Mouse (Mus musculus) spleen, postnatal 36 days (tissue): Measurements from ENCODE around the gene Cpne9.
A peak's percentile ranks its signal among the peaks of the same experiment; 100 is the strongest.

Experiments used
- DNase-seq, 2 experiments: peaks; one replicate each; pipeline ENCODE4 v3.0.0; 2022; ENCODE audit warnings: low spot score in 2 of 2, mixed read lengths in 1 of 2

The Cpne9 gene

DNA sequence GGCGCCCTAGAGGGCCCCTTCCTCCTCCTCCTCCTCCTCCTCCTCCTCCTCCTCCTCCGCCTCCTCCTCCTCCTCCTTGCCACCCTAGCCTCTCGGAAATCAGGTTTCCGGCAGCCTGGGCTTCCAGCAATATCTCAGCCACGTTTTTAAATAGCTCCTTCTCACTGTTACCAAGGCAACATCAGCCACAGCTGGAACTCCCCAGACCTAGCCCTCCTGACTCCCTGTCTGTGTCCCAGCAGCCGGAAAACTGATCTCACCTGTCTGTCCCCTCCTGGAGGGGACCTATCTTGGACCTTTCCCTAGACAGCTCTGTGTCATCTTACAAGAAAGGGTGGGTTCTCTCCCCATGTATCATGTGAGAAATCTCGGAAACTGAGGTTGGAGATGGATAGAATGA, 60.2 kb downstream of the Cpne9 start:
- DNase-seq: no peak

DNA sequence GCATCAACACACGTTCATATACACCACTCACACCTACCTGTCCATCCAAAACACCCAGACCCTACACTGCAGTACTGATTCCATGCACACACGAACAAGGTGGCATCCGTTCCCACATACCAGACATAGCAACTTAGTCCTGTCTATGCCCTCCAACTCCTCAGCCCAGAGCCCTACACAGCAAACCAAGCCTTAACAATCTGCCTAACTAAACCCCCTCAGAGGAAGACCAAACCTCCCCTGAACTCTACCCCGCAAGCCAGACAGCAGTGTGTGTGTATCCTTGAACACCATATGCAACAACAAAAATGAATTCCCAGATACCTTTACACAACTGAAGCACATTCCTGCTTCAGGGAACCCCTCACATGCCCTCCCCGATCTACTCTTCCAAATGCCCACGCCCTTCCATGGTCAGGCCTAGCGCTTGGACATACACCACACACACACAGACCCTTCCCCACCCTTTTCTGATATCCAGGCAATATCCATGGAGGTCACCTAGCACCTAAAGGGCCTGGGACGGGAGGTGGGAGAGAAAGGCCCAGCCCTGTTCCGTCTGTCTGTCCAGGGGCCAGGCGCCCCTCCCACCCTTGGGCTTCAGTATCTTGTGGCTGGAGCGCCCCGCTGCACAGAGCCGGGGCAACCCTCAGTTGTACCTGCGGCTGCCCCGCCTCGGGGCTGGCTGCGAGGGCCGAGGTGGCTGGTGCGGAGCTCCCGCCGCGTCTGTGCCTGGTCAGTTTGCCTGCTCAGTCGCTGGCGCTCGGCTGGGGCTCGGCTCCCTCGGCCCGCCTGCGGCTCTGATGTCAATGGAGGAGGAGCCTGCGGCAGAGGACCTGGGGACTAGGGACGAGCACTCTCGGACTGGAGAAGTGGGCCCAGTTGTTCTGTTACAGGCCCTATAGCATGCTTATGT, 61.3 kb downstream of the Cpne9 start, which contains the start of gene Camk1:
Camk1 (minus strand) TSS at position 808 of the 916 bp plus-strand sequence.
- DNase-seq: peak; percentile 49 to 51

GRCm38 (mm10) chr6:113344321-113344720, 62.2 kb downstream of the Cpne9 start:
- peak in 1 of 2 experiments; percentile 32 for DNase-seq

GRCm38 (mm10) chr6:113346897-113347296, 64.8 kb downstream of the Cpne9 start:
- DNase-seq: no peak

- no peak for DNase-seq
Observed at GRCm38 (mm10) chr6:113350538-113350937, 68.4 kb downstream of the Cpne9 start.

GRCm38 (mm10) chr6:113351161-113351560, 69.1 kb downstream of the Cpne9 start:
- DNase-seq: no peak

- no peak for DNase-seq
Observed at GRCm38 (mm10) chr6:113351653-113352052, 69.5 kb downstream of the Cpne9 start.

DNA sequence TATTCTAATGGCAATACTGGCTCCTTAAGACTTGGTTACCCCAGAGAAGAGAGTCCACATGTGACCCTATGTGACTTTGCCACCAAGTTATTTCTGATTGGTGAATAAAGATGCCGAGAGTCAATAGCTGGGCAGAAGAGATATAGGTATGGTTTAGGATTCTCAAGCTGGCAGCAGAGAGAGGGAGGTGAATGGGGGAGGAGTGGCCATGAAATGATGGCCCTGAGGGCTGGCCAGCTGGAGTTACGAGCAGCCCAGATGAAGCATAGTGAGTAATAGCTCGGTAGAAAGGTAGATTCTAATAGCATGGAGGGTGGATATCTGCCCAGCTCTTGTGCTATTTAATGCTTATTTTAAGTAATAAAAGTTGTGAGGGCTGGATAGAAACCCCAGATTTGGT, 70.7 kb downstream of the Cpne9 start:
- DNase-seq: no peak

DNA sequence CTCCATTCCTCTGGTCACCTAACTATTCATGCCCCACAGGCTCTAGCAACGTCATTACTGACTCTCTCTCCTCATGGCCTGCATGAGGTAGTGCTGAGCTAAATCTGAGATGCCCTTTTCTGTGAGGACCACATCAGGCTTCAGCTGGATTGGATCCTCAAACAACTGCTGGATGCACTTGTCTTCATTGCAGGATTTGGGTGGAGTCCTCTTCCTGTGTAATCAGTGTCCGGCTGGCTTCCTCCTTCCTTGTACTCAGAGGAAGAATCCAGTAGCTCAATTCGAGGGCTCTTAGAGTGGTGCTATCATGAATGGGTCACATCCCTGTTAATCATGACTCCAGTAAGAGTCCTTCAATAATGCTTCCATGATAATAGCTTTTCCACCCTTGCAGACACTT, 71.6 kb downstream of the Cpne9 start:
- no peak for DNase-seq
